Mouse (Mus musculus) spleen, adult 2 months (tissue): ENCODE measurements around the gene Nkx2-5.

Experiments used
- CTCF ChIP-seq: fragments of 200-500 bp; IDR thresholded peaks from 2 replicates; pipeline ENCODE4 v1.5.1; 2011; ENCODE audit warnings: mild to moderate bottlenecking, inconsistent platforms; ENCODE audit not compliant: insufficient read depth, insufficient read length, insufficient replicate concordance; ENCODE audit errors: extremely low read depth
- POLR2A ChIP-seq: fragments of 200-500 bp; IDR thresholded peaks from 2 replicates; pipeline ENCODE4 v1.6.1; 2011; ENCODE audit warnings: low read depth, low read length, inconsistent platforms

- TF ChIP-seq POLR2A = no peak
- TF ChIP-seq CTCF = no peak
Measured at GRCm38 (mm10) chr17:26813497-26813896, 31.3 kb downstream of the Nkx2-5 start.
